Mouse (Mus musculus) lung, adult 2 months (tissue): Measurements from ENCODE around the gene Tesmin.

Experiments
- CTCF ChIP-seq: fragments of 200-500 bp; IDR thresholded peaks from 2 replicates; pipeline ENCODE4 v1.5.1; 2011; ENCODE audit warnings: mild to moderate bottlenecking, low read length, control low read depth; ENCODE audit not compliant: insufficient read depth
- POLR2A ChIP-seq: fragments of 200-500 bp; IDR thresholded peaks from 2 replicates; pipeline ENCODE4 v1.6.1; 2011; ENCODE audit warnings: low read depth, mild to moderate bottlenecking, control low read depth, low read length, borderline replicate concordance; ENCODE audit errors: extremely low read depth

GRCm38 (mm10) chr19:3405531-3406281 lies 17.0 kb downstream of the Tesmin start:
- no peak for TF ChIP-seq CTCF
- no peak for TF ChIP-seq POLR2A
